Mouse (Mus musculus): ENCODE results near the gene Dip2b. TPM values are rescaled to one million over a fixed set of nuclear protein-coding genes. Genes with fewer than 3 reads are reported as not detected.
A peak's percentile ranks its signal among the peaks of the same experiment; 100 is the strongest.

Gene Dip2b
- polyA plus RNA-seq, 1 experiment from 2014 or later, result 11.0 TPM

DNA sequence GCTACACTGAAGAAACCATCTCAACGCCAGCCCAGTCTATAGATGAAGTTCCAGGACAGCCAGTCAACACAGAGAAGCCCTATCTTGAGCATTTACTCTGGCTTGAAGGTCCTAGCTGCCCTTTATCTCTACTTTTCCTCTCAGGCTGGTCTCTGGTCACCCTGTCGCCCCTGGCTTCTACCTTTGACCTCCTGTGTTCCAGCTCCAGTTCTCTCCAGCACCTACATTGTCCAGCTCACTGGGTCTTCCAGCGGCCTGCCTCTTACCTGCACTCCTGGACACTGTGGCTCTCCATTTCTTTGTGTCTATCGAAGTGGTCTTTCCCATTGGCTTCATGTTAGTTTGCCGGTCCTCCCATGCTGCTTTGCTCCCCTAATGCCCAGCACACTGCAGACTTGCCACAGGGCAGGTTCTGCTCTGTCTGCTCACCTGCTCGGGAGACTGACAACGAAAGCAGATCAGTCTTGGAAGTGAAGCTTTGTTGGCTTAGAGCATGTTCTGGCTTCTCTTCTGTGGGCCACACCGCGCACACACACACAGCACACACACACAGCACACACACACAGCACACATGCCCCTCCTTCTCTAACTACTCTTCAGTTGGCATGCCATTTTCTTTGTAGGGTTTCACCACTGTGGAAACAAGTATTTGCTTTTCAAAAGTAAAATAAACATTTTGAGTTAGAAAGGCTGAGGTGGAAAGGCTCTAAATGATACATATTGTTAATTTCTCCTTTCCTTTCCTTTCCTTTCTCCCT is 35.4 kb downstream of the Dip2b start:
- Histone ChIP-seq H3K36me3 (no peaks in the 10 kb centered on the region), H3K4me2 (replicated peaks) (no peak overlapping the region), H3K9me3 (no peaks in the 10 kb centered on the region), H3K4me1 (peaks cover 31% of the 10 kb centered on the region), H3K4me3 (no peak overlapping the region), H3K27ac (peak overlapping the region; percentile 10; the same call in 1 of the 2 replicates), H3K9ac (no peak overlapping the region), H3K27me3 (no peaks in the 10 kb centered on the region)
- WGBS, result 82% methylated on average over 9 of the region's 9 CpGs
- ATAC-seq (ENCODE audit: low FRiP score, low read depth), result no peak

DNA sequence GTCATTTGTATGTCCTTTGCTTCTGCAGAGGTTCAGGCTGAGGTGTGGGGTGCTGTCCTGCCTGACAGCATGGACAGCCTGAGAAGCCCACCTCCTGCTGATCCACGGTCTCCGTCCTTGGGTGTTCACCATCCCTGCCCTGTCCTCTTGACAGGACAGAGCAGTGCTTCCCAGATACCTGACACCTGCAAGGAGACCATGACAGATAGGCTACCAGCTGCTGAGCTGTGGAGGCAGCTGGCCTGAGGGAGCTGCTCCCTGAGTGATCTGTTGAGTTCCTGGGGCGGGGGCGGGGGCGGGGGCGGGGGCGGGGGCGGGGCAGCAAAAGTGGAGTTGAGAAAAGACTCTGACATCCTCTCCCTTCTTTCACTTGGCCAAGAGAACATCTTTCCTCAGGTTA is 36.3 kb downstream of the Dip2b start:
- H3K9ac ChIP-seq, result no peak overlapping the region
- no peaks in the 10 kb centered on the region for H3K9me3 ChIP-seq
- no peak overlapping the region for H3K4me2 ChIP-seq (replicated peaks)
- no peaks in the 10 kb centered on the region for H3K27me3 ChIP-seq
- H3K4me3 ChIP-seq, result no peak overlapping the region
- peaks cover 31% of the 10 kb centered on the region for H3K4me1 ChIP-seq
- ATAC-seq (ENCODE audit: low FRiP score, low read depth), result no peak
- H3K27ac ChIP-seq, result no peak overlapping the region
- H3K36me3 ChIP-seq, result no peaks in the 10 kb centered on the region
- WGBS, result 11% methylated on average over 8 of the region's 8 CpGs

DNA sequence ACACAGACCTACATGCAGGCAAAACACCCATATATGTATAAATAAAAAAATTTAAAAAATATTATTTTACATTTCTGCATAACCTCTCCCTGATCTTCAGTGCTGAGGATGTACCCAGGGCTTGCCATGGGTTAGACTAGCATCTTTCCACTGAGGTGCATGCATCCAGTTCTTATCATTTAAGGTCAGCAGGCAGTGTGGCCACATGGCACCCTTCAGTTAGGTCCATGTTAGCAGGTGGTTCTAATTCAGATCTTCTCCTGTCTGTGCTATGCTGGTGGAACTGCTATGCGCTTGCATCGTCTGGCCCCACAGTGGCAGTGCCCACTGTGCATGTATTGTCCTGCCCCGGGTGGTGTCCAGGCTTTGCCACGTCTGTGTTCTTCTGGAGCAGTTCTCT is 37.9 kb downstream of the Dip2b start:
- H3K36me3 ChIP-seq, result no peaks in the 10 kb centered on the region
- no peaks in the 10 kb centered on the region for H3K27me3 ChIP-seq
- no peaks in the 10 kb centered on the region for H3K9me3 ChIP-seq
- no peak overlapping the region for H3K4me2 ChIP-seq (replicated peaks)
- H3K4me1 ChIP-seq, result peaks cover 31% of the 10 kb centered on the region
- no peak for ATAC-seq (ENCODE audit: low FRiP score, low read depth)
- H3K4me3 ChIP-seq, result no peak overlapping the region
- WGBS, result 75% methylated on average over 4 of the region's 4 CpGs
- no peak overlapping the region for H3K27ac ChIP-seq
- no peak overlapping the region for H3K9ac ChIP-seq

DNA sequence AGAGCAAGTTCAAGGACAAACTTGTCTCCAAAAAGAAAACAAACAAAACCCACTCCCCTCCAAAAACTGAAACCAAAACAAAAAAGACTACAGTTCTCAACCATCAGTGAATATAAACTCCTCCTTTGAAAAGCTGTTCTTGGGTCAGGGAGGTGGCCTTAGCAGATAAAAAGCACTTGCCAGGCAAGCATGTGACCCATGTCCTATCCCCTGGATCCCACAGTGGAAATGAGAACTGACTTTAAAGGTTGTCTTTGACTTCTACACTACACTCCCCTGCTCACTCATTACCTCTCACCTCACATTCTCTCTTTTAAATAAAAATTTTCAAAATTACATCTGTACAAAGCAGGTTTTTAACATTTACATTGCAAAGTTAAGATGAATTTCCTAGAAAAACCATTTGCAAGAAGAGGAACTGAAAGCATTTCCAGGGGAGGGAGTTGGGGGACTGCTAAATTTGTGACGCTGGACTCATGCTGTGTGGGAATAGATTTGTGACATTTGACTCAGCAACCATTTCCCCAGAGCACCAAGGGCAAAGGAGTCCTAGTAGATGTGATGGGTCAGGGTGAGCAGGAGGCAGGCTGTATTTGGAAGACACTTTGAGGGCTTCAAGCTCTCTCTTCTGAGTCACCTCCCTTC is 42.5 kb downstream of the Dip2b start:
- WGBS, result 62% methylated on average over 1 of the region's 1 CpGs
- H3K4me1 ChIP-seq, result peaks cover 12% of the 10 kb centered on the region
- no peak overlapping the region for H3K9ac ChIP-seq
- H3K4me3 ChIP-seq, result no peak overlapping the region
- no peaks in the 10 kb centered on the region for H3K27me3 ChIP-seq
- no peak for ATAC-seq (ENCODE audit: low FRiP score, low read depth)
- H3K4me2 ChIP-seq (replicated peaks), result no peak overlapping the region
- H3K9me3 ChIP-seq, result no peaks in the 10 kb centered on the region
- no peaks in the 10 kb centered on the region for H3K36me3 ChIP-seq
- H3K27ac ChIP-seq, result no peak overlapping the region

DNA sequence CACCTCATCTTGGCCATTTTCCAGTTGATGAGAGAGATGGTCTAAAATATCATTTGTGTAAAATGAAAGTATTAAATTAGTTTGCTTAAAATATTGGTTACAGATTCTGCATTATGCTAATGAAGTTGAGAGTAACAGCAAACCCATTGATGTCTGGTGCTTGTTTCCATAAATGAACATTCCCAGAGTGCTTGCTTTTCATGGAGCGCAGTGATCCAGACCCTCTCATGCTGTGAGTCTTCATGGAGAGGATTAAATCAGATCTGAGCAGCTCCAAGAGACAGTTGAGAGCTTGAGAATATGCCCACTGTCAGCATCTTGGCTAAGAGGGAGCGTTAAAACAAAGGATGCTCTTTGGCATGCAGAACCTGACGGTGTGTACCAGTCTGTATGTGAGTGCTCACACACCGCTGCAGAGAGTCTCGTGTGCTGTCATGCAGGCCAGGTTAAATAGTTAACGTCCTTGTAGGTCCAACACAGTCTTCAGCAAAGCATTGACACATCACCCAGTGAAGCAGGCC is 43.1 kb downstream of the Dip2b start:
- no peaks in the 10 kb centered on the region for H3K9me3 ChIP-seq
- no peak for ATAC-seq (ENCODE audit: low FRiP score, low read depth)
- no peak overlapping the region for H3K4me3 ChIP-seq
- H3K27ac ChIP-seq, result no peak overlapping the region
- H3K9ac ChIP-seq, result no peak overlapping the region
- no peaks in the 10 kb centered on the region for H3K27me3 ChIP-seq
- H3K36me3 ChIP-seq, result no peaks in the 10 kb centered on the region
- 89% methylated on average over 6 of the region's 6 CpGs for WGBS
- peaks cover 11% of the 10 kb centered on the region for H3K4me1 ChIP-seq
- no peak overlapping the region for H3K4me2 ChIP-seq (replicated peaks)

DNA sequence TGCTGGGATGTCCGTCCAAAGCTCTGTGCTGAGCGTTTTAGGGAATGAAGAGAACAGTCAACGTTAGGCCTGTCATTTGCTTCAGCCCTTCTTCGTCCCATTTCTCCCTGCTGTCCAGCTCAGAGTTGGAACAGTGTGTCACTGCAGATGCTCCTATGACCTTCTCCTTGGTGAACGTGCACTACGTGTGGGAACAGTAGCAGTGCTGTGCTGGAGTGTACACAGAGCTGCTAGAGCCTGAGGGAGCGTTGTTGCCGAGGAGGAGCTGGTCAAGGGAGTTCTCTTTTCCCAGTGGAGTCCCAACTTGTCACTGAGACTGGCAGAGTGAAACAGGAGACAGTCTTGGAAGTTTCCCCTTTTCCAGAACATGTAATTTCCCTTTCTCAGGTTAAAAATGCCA is 43.6 kb downstream of the Dip2b start:
- H3K27ac ChIP-seq, result no peak overlapping the region
- no peak overlapping the region for H3K9ac ChIP-seq
- no peaks in the 10 kb centered on the region for H3K27me3 ChIP-seq
- H3K36me3 ChIP-seq, result no peaks in the 10 kb centered on the region
- ATAC-seq (ENCODE audit: low FRiP score, low read depth), result no peak
- peaks cover 7% of the 10 kb centered on the region for H3K4me1 ChIP-seq
- 74% methylated on average over 8 of the region's 8 CpGs for WGBS
- no peak overlapping the region for H3K4me2 ChIP-seq (replicated peaks)
- no peaks in the 10 kb centered on the region for H3K9me3 ChIP-seq
- no peak overlapping the region for H3K4me3 ChIP-seq

DNA sequence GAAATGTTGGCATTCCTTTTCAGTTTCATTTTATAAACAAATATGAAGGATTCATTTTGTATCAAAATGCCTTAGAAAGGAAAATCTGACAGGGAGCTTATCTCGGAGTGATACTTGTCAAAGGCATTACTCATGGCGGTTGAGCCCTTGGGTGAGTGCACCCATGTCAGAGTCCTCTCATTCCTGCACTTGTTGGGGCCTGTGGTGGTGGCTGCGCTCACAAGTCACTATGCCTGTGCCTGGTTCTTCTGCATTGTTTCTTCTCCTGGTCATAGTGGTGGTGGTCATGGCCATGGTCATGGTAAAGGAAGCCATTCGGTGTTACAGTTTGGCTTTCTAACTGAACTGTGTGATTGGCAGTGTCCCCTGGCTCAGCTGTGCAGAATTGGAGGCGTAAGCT is 44.3 kb downstream of the Dip2b start:
- Histone ChIP-seq H3K36me3 (no peaks in the 10 kb centered on the region), H3K27ac (no peak overlapping the region), H3K4me3 (no peak overlapping the region), H3K9me3 (no peaks in the 10 kb centered on the region), H3K4me1 (peaks cover 14% of the 10 kb centered on the region), H3K27me3 (no peaks in the 10 kb centered on the region), H3K9ac (no peak overlapping the region), H3K4me2 (replicated peaks) (no peak overlapping the region)
- 92% methylated on average over 5 of the region's 5 CpGs for WGBS
- no peak for ATAC-seq (ENCODE audit: low FRiP score, low read depth)

DNA sequence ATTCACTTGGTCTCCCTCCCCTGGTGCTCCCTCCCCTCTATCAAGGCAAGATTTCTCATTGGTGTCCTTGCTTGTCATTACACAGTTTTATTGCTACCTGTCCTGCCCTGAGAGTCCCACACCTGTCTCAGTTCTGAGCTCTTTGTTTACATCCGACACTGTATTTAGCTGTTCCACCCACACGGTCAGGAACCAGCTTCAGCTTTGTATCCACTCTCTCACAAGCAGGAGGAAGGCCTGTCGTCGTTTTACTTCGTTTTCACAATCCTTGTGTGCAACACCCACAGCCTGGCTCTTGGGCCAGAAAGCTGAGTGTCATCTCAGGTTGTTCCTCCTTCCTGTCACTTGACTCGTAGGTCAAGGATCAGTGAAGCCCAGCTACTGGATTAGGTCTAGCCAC is 45.4 kb downstream of the Dip2b start:
- WGBS, result 77% methylated on average over 6 of the region's 6 CpGs
- Histone ChIP-seq H3K4me2 (replicated peaks) (no peak overlapping the region), H3K4me3 (no peak overlapping the region), H3K36me3 (no peaks in the 10 kb centered on the region), H3K9me3 (no peaks in the 10 kb centered on the region), H3K27me3 (no peaks in the 10 kb centered on the region), H3K9ac (no peak overlapping the region), H3K4me1 (peaks cover 24% of the 10 kb centered on the region), H3K27ac (no peak overlapping the region)
- no peak for ATAC-seq (ENCODE audit: low FRiP score, low read depth)

DNA sequence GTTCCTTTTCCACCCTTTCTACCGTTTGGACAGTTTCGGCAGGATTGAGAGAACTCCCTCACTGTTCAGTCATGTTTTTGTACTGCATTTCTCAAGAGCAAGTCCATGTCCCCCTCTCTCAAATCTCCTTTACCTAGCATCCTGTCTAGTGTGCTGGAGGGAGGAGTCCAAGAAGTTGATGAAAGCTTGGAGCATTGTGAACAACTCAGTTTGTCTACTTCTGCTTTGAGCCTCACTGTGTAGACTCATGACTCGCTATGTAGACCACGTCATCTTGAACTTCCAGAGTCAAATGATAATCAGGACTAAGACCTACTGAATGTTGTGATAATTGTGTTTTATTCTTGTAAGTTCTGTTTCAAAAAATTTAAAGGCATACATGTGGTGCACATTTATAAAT is 46.4 kb downstream of the Dip2b start:
- WGBS, result 87% methylated on average over 4 of the region's 4 CpGs
- Histone ChIP-seq H3K4me1 (peaks cover 30% of the 10 kb centered on the region), H3K4me3 (no peak overlapping the region), H3K36me3 (no peaks in the 10 kb centered on the region), H3K4me2 (replicated peaks) (no peak overlapping the region), H3K27me3 (no peaks in the 10 kb centered on the region), H3K9ac (no peak overlapping the region), H3K27ac (no peak overlapping the region), H3K9me3 (no peaks in the 10 kb centered on the region)
- no peak for ATAC-seq (ENCODE audit: low FRiP score, low read depth)

DNA sequence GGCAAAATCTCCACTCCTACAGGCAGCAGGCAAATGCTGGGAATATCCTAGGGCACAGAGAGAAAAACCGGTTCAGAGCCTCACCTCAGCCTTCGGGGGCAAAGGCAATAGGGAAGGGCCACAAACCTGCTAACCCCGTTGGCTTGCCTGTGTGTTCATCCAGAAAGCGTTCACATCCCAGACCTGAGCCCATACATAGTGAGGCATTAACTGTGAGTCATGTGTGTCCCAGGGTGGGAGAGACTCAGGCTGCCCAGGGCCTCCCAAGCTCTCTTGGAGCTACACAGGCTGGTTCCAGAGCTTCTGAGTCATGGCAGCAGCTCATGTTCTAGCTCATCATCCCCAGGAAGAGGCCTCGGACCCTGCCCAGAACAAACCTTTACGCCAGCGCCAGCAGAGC is 49.6 kb downstream of the Dip2b start:
- no peak overlapping the region for H3K27ac ChIP-seq
- peaks cover 45% of the 10 kb centered on the region for H3K4me1 ChIP-seq
- no peak for ATAC-seq (ENCODE audit: low FRiP score, low read depth)
- WGBS, result 83% methylated on average over 7 of the region's 7 CpGs
- no peaks in the 10 kb centered on the region for H3K36me3 ChIP-seq
- no peak overlapping the region for H3K9ac ChIP-seq
- no peak overlapping the region for H3K4me2 ChIP-seq (replicated peaks)
- no peaks in the 10 kb centered on the region for H3K9me3 ChIP-seq
- no peaks in the 10 kb centered on the region for H3K27me3 ChIP-seq
- no peak overlapping the region for H3K4me3 ChIP-seq

DNA sequence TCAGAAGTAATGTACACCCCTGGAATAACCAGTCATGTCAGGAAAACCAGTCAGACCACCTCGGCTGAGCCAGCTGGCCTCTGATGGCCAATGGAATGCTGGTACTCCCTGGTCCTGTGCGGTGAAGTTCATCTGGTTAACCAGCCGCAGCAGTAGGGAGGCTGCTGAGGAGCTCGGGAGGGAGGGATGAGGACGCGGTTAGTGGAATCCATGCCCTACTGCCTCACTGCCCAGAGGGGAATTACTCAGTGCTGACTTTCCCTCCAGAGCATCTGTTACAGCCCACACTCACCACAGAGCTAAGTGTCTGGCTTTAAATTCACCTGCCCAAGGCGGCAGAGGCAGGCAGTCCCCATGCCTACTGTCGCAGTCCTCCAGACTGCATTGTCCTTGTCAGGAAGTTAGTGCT is 51.2 kb downstream of the Dip2b start:
- Histone ChIP-seq H3K4me1 (peaks cover 48% of the 10 kb centered on the region), H3K9me3 (no peaks in the 10 kb centered on the region), H3K36me3 (no peaks in the 10 kb centered on the region), H3K4me2 (replicated peaks) (peak overlapping the region; percentile 25; the same call in 1 of the 2 replicates), H3K4me3 (no peak overlapping the region), H3K27me3 (no peaks in the 10 kb centered on the region), H3K27ac (no peak overlapping the region), H3K9ac (peak overlapping the region; percentile 13; the same call in 1 of the 2 replicates)
- ATAC-seq (ENCODE audit: low FRiP score, low read depth), result peak; percentile 69
- WGBS, result 22% methylated on average over 8 of the region's 8 CpGs

DNA sequence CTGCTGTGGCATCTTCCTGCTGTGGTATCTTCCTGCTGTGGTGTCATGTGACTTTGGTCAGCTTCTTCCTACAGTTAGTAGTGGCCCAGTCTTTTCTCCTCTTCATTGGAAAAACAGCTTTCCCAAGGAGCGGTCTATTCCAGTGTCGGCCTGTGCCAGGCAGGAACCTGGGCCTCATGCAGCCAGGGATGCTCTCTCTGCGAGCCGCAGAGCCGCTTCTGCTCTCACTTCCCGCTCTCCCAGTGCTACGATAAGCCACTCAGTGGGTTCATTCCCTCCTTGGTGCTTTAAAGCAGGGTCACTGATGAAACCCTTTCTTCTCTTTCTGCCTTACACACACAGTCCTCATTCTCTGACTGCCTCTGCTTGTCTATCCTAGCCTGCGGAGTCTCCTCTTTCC is 53.4 kb downstream of the Dip2b start:
- no peaks in the 10 kb centered on the region for H3K9me3 ChIP-seq
- no peak overlapping the region for H3K9ac ChIP-seq
- no peaks in the 10 kb centered on the region for H3K36me3 ChIP-seq
- peak overlapping the region; percentile 52; the same call in 1 of the 2 replicates for H3K27ac ChIP-seq
- no peak for ATAC-seq (ENCODE audit: low FRiP score, low read depth)
- no peaks in the 10 kb centered on the region for H3K27me3 ChIP-seq
- peak overlapping the region; percentile 52 for H3K4me2 ChIP-seq (replicated peaks)
- H3K4me3 ChIP-seq, result no peak overlapping the region
- WGBS, result 57% methylated on average over 8 of the region's 8 CpGs
- peaks cover 48% of the 10 kb centered on the region for H3K4me1 ChIP-seq

All from limb, embryonic 13.5 days (tissue).